In the genomic region with DNA sequence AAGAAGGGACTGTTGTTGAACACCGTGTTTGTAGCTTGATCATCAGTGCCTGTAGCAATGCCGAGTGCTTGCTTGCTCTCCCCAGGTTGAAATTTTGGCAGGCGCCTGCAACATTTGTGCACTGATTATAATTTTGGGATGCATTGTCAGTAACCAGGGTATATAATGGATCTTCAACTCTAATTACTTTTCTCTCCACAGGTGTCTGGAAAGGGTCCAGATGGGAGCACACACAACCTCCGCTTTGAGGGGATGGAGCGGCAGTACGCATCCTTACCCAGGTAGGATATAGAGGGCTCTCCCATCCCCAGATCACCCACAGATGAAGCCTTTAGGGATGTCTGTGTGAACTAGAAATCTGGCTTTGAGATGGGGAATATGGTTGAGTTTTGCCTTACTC, we compare ENCODE assay signal across 29 mouse cellular contexts.
DNase-seq lines count a peak whose midpoint lies in the region; ATAC-seq and TF ChIP-seq lines count a peak whose summit lies in the region.
"Had no signal": no experiment of that assay in that cellular context is flagged by ENCODE, and none has a peak within 500 bp of the region (broad histone marks: within the 10 kb centered on the region; RNA-seq: fewer than 3 reads in every experiment).

No protein-coding gene starts in this region.

- H3K36me3 ChIP-seq in forebrain, embryonic 16.5 days (ENCODE audit: control insufficient read depth, insufficient read depth), result no peaks in the 10 kb centered on the region
- H3K36me3 ChIP-seq in forebrain, postnatal 0 days (ENCODE audit: insufficient read depth), result no peaks in the 10 kb centered on the region
- no peaks in the 10 kb centered on the region for H3K36me3 ChIP-seq in hindbrain, postnatal 0 days (ENCODE audit: insufficient read depth, low read length)
- no peaks in the 10 kb centered on the region for H3K36me3 ChIP-seq in hindbrain, embryonic 16.5 days (ENCODE audit: control insufficient read depth, insufficient read depth, low read length)
- no peaks in the 10 kb centered on the region for H3K36me3 ChIP-seq in midbrain, postnatal 0 days (ENCODE audit: insufficient read depth, low read length)
- no peaks in the 10 kb centered on the region for H3K36me3 ChIP-seq in midbrain, embryonic 10.5 days
- H3K36me3 ChIP-seq: embryonic facial prominence, embryonic 10.5 days; embryonic facial prominence, embryonic 13.5 days; forebrain, embryonic 12.5 days; forebrain, embryonic 15.5 days; heart, embryonic 15.5 days; hindbrain, embryonic 10.5 days; hindbrain, embryonic 13.5 days had no signal

- H3K4me2 ChIP-seq in forebrain, embryonic 16.5 days (ENCODE audit: low read length), result no peak overlapping the region
- no peak overlapping the region for H3K4me2 ChIP-seq in forebrain, postnatal 0 days (ENCODE audit: low read depth)
- H3K4me2 ChIP-seq in hindbrain, postnatal 0 days (ENCODE audit: low read depth, low read length), result no peak overlapping the region
- H3K4me2 ChIP-seq in hindbrain, embryonic 16.5 days (ENCODE audit: low read length), result no peak overlapping the region
- H3K4me2 ChIP-seq in midbrain, postnatal 0 days (ENCODE audit: low read depth, low read length, poor library complexity, severe bottlenecking), result no peak overlapping the region
- H3K4me2 ChIP-seq: embryonic facial prominence, embryonic 13.5 days; forebrain, embryonic 12.5 days; forebrain, embryonic 15.5 days; heart, embryonic 11.5 days; heart, embryonic 15.5 days; hindbrain, embryonic 13.5 days had no signal

- TF ChIP-seq CTCF in forebrain, postnatal 0 days (IDR thresholded peaks at IDR 0.05; ENCODE audit: low read depth), result no peak
- no peak for TF ChIP-seq CTCF in hindbrain, postnatal 0 days (IDR thresholded peaks at IDR 0.05; ENCODE audit: low read depth)
- TF ChIP-seq CTCF in midbrain, postnatal 0 days (IDR thresholded peaks at IDR 0.05), result no peak

- H3K9me3 ChIP-seq in forebrain, embryonic 16.5 days (ENCODE audit: control insufficient read depth, low read length), result no peaks in the 10 kb centered on the region
- no peaks in the 10 kb centered on the region for H3K9me3 ChIP-seq in forebrain, postnatal 0 days (ENCODE audit: low read length)
- H3K9me3 ChIP-seq in hindbrain, postnatal 0 days (ENCODE audit: low read length), result no peaks in the 10 kb centered on the region
- no peaks in the 10 kb centered on the region for H3K9me3 ChIP-seq in hindbrain, embryonic 16.5 days (ENCODE audit: control insufficient read depth, low read length)
- no peaks in the 10 kb centered on the region for H3K9me3 ChIP-seq in midbrain, postnatal 0 days (ENCODE audit: low read length)
- H3K9me3 ChIP-seq in midbrain, embryonic 10.5 days (replicated peaks), result no peaks in the 10 kb centered on the region
- H3K9me3 ChIP-seq: embryonic facial prominence, embryonic 10.5 days; embryonic facial prominence, embryonic 13.5 days; forebrain, embryonic 12.5 days; forebrain, embryonic 15.5 days; heart, embryonic 15.5 days; hindbrain, embryonic 10.5 days; hindbrain, embryonic 13.5 days had no signal

- 0 out of 2 replicates have a peak, but pooled peaks cover 4% of the 10 kb centered on the region for H3K4me1 ChIP-seq in forebrain, embryonic 16.5 days (replicated peaks; ENCODE audit: control insufficient read depth, insufficient read depth, low read length)
- H3K4me1 ChIP-seq in forebrain, postnatal 0 days (ENCODE audit: insufficient read depth), result peaks cover 3% of the 10 kb centered on the region; the same call in 1 of the 2 replicates
- H3K4me1 ChIP-seq in hindbrain, postnatal 0 days (ENCODE audit: insufficient read depth, low read length), result no peaks in the 10 kb centered on the region
- H3K4me1 ChIP-seq in hindbrain, embryonic 16.5 days (ENCODE audit: control insufficient read depth, insufficient read depth, low read depth, low read length), result peaks cover 5% of the 10 kb centered on the region; the same call in 1 of the 2 replicates
- no peaks in the 10 kb centered on the region for H3K4me1 ChIP-seq in midbrain, postnatal 0 days (ENCODE audit: insufficient read depth, low read length)
- peaks cover 11% of the 10 kb centered on the region for H3K4me1 ChIP-seq in midbrain, embryonic 10.5 days

- no peak overlapping the region for H3K9ac ChIP-seq in forebrain, embryonic 16.5 days (replicated peaks; ENCODE audit: low read depth, low read length)
- H3K9ac ChIP-seq in forebrain, postnatal 0 days, result no peak overlapping the region
- no peak overlapping the region for H3K9ac ChIP-seq in hindbrain, postnatal 0 days (replicated peaks; ENCODE audit: low read length)
- no peak overlapping the region for H3K9ac ChIP-seq in hindbrain, embryonic 16.5 days (ENCODE audit: low read depth, low read length)
- H3K9ac ChIP-seq in midbrain, postnatal 0 days (replicated peaks; ENCODE audit: low read length, poor library complexity, severe bottlenecking), result no peak overlapping the region
- H3K9ac ChIP-seq: embryonic facial prominence, embryonic 13.5 days; forebrain, embryonic 12.5 days; forebrain, embryonic 15.5 days; heart, embryonic 15.5 days; hindbrain, embryonic 13.5 days had no signal

- DNase-seq in forebrain, postnatal 0 days, result no peak
- peak; percentile 52 for DNase-seq in hindbrain, postnatal 0 days (ENCODE audit: low spot score)
- peak; percentile 28 to 39 for DNase-seq in layer of hippocampus, postnatal 10 days (ENCODE audit: low spot score in 2 of 2)
- no peak for DNase-seq in layer of hippocampus, adult 9-10 months (ENCODE audit: low spot score)
- DNase-seq in midbrain, postnatal 0 days (ENCODE audit: low spot score), result peak; percentile 40
- DNase-seq in midbrain, embryonic 10.5 days (ENCODE audit: low spot score), result no peak
- DNase-seq: adrenal gland, adult 2 months; adrenal gland, postnatal 14 days; cerebellum, adult 11-12 months; cerebellum, adult 9-10 months; cerebellum, postnatal 36 days; embryo, embryonic 11 days; gastrocnemius, adult 2 months; gastrocnemius, postnatal 14 days; heart, adult 2 months; heart, postnatal 10 days; heart, postnatal 36 days had no signal

- H3K27me3 ChIP-seq in forebrain, embryonic 16.5 days (replicated peaks; ENCODE audit: control insufficient read depth, insufficient read depth, low read length), result no peaks in the 10 kb centered on the region
- no peaks in the 10 kb centered on the region for H3K27me3 ChIP-seq in forebrain, postnatal 0 days (ENCODE audit: insufficient read depth, low read length)
- H3K27me3 ChIP-seq in hindbrain, postnatal 0 days (ENCODE audit: insufficient read depth, low read length), result no peaks in the 10 kb centered on the region
- H3K27me3 ChIP-seq in hindbrain, embryonic 16.5 days (replicated peaks; ENCODE audit: control insufficient read depth, insufficient read depth, low read length), result no peaks in the 10 kb centered on the region
- no peaks in the 10 kb centered on the region for H3K27me3 ChIP-seq in midbrain, postnatal 0 days (ENCODE audit: insufficient read depth, low read length)
- H3K27me3 ChIP-seq in midbrain, embryonic 10.5 days (ENCODE audit: low read depth, poor library complexity, severe bottlenecking), result no peaks in the 10 kb centered on the region
- H3K27me3 ChIP-seq: embryonic facial prominence, embryonic 13.5 days; forebrain, embryonic 12.5 days; forebrain, embryonic 15.5 days; heart, embryonic 15.5 days; hindbrain, embryonic 13.5 days had no signal

- WGBS in forebrain, embryonic 16.5 days, result 58% methylated on average over 6 of the region's 6 CpGs
- WGBS in forebrain, postnatal 0 days, result 64% methylated on average over 6 of the region's 6 CpGs
- WGBS in hindbrain, postnatal 0 days, result 62% methylated on average over 6 of the region's 6 CpGs
- WGBS in hindbrain, embryonic 16.5 days, result 85% methylated on average over 6 of the region's 6 CpGs
- 87% methylated on average over 6 of the region's 6 CpGs for WGBS in midbrain, postnatal 0 days
- 93% methylated on average over 6 of the region's 6 CpGs for WGBS in midbrain, embryonic 10.5 days

- no peak overlapping the region for H3K4me3 ChIP-seq in forebrain, embryonic 16.5 days (replicated peaks; ENCODE audit: low read length)
- no peak overlapping the region for H3K4me3 ChIP-seq in forebrain, postnatal 0 days (ENCODE audit: low read depth, low read length)
- H3K4me3 ChIP-seq in hindbrain, postnatal 0 days (ENCODE audit: low read length), result no peak overlapping the region
- H3K4me3 ChIP-seq in hindbrain, embryonic 16.5 days (ENCODE audit: low read length), result no peak overlapping the region
- no peak overlapping the region for H3K4me3 ChIP-seq in midbrain, postnatal 0 days (ENCODE audit: low read depth, low read length)
- H3K4me3 ChIP-seq in midbrain, embryonic 10.5 days, result no peak overlapping the region
- H3K4me3 ChIP-seq: embryonic facial prominence, embryonic 10.5 days; embryonic facial prominence, embryonic 13.5 days; erythroblast, embryonic 14.5 days; forebrain, embryonic 12.5 days; forebrain, embryonic 15.5 days; gastrocnemius, adult 2 months; heart, adult 2 months; heart, embryonic 15.5 days; hindbrain, embryonic 10.5 days; hindbrain, embryonic 13.5 days had no signal

- 0 out of 2 replicates have a peak, but pooled peaks have one; percentile 31 for ATAC-seq in forebrain, embryonic 16.5 days
- no peak for ATAC-seq in forebrain, postnatal 0 days
- no peak for ATAC-seq in hindbrain, postnatal 0 days
- ATAC-seq in hindbrain, embryonic 16.5 days, result no peak
- no peak for ATAC-seq in midbrain, postnatal 0 days (ENCODE audit: low FRiP score)
- ATAC-seq: CD4-positive, CD25-positive, alpha-beta regulatory T cell, adult 4 months; forebrain, embryonic 15.5 days had no signal

- no peak overlapping the region for H3K27ac ChIP-seq in forebrain, embryonic 16.5 days (ENCODE audit: low read length)
- no peak overlapping the region for H3K27ac ChIP-seq in forebrain, postnatal 0 days (ENCODE audit: low read depth, low read length)
- no peak overlapping the region for H3K27ac ChIP-seq in hindbrain, postnatal 0 days
- no peak overlapping the region for H3K27ac ChIP-seq in hindbrain, embryonic 16.5 days (ENCODE audit: low read depth, low read length)
- H3K27ac ChIP-seq in midbrain, postnatal 0 days (ENCODE audit: low read depth, low read length), result no peak overlapping the region
- no peak overlapping the region for H3K27ac ChIP-seq in midbrain, embryonic 10.5 days (replicated peaks)
- H3K27ac ChIP-seq: embryonic facial prominence, embryonic 10.5 days; embryonic facial prominence, embryonic 13.5 days; forebrain, embryonic 12.5 days; forebrain, embryonic 15.5 days; gastrocnemius, adult 2 months; heart, adult 2 months; heart, embryonic 15.5 days; hindbrain, embryonic 10.5 days; hindbrain, embryonic 13.5 days had no signal

Comparison
In these comparisons a context has a peak if more than half of its experiments do, and no peak if none do; other contexts are left out.
1. DNase-seq: peak in hindbrain, postnatal 0 days (single experiment), layer of hippocampus, postnatal 10 days (2 of 2) and midbrain, postnatal 0 days (single experiment); none in forebrain, postnatal 0 days (single experiment), layer of hippocampus, adult 9-10 months (single experiment) and midbrain, embryonic 10.5 days (single experiment).